20 mouse cellular contexts compared by ENCODE assay signal in genomic region chr6:51180881-51181875, GRCm38 (mm10).
DNase-seq lines count a peak whose midpoint lies in the region; ATAC-seq lines count a peak whose summit lies in the region.
"Had no signal": no experiment of that assay in that cellular context is flagged by ENCODE, and none has a peak within 500 bp of the region (broad histone marks: within the 10 kb centered on the region; RNA-seq: fewer than 3 reads in every experiment).

No protein-coding gene starts in this region.

- DNase-seq in embryonic facial prominence, embryonic 11.5 days (ENCODE audit: low spot score), result peak; percentile 55
- DNase-seq in embryonic facial prominence, embryonic 10.5 days (ENCODE audit: low spot score), result no peak
- DNase-seq in left cerebral cortex, postnatal 25 days (ENCODE audit: low spot score in 2 of 2), result peak; percentile 18 to 40
- DNase-seq in left cerebral cortex, postnatal 10 days (ENCODE audit: extremely low spot score in 1 of 2, low spot score in 2 of 2), result no peak
- peak; percentile 21 for DNase-seq in fibroblast of lung, adult 2 months (ENCODE audit: low read depth)
- peak; percentile 61 for DNase-seq in retina, embryonic 14.5 days (ENCODE audit: low spot score)
- no peak for DNase-seq in lung, postnatal 4 days
- DNase-seq: adrenal gland, adult 8-10 months; cerebellum, adult 11 months; cerebellum, postnatal 36 days; liver; liver, postnatal 0 days; thymus, postnatal 14 days had no signal

- no peaks in the 10 kb centered on the region for H3K9me3 ChIP-seq in embryonic facial prominence, embryonic 11.5 days (replicated peaks; ENCODE audit: control insufficient read depth, low read length)
- H3K9me3 ChIP-seq in embryonic facial prominence, embryonic 10.5 days, result no peaks in the 10 kb centered on the region
- H3K9me3 ChIP-seq: embryonic facial prominence, embryonic 15.5 days; forebrain, embryonic 12.5 days; heart, embryonic 13.5 days; kidney, embryonic 15.5 days; neural tube, embryonic 13.5 days had no signal

- H3K9ac ChIP-seq in embryonic facial prominence, embryonic 11.5 days (replicated peaks; ENCODE audit: low read length), result no peak overlapping the region
- H3K9ac ChIP-seq: embryonic facial prominence, embryonic 15.5 days; forebrain, embryonic 12.5 days; heart, embryonic 13.5 days; kidney, embryonic 15.5 days; liver, postnatal 0 days; neural tube, embryonic 13.5 days had no signal

- no peaks in the 10 kb centered on the region for H3K4me1 ChIP-seq in embryonic facial prominence, embryonic 11.5 days (ENCODE audit: control insufficient read depth, insufficient read depth, low read length)
- peaks cover 14% of the 10 kb centered on the region for H3K4me1 ChIP-seq in embryonic facial prominence, embryonic 10.5 days
- H3K4me1 ChIP-seq: forebrain, embryonic 12.5 days; neural tube, embryonic 13.5 days had no signal

- no peak for ATAC-seq in embryonic facial prominence, embryonic 11.5 days (replicated peaks; ENCODE audit: insufficient number of reproducible peaks, low FRiP score, low TSS enrichment, low read depth)
- ATAC-seq: liver, postnatal 0 days had no signal

- no peaks in the 10 kb centered on the region for H3K36me3 ChIP-seq in embryonic facial prominence, embryonic 11.5 days (replicated peaks; ENCODE audit: control insufficient read depth, insufficient read depth, low read depth, low read length)
- H3K36me3 ChIP-seq in embryonic facial prominence, embryonic 10.5 days (replicated peaks), result no peaks in the 10 kb centered on the region
- H3K36me3 ChIP-seq: embryonic facial prominence, embryonic 15.5 days; forebrain, embryonic 12.5 days; heart, embryonic 13.5 days; kidney, embryonic 15.5 days; neural tube, embryonic 13.5 days had no signal

- peaks cover 30% of the 10 kb centered on the region for H3K27me3 ChIP-seq in embryonic facial prominence, embryonic 11.5 days (ENCODE audit: control insufficient read depth, insufficient read depth, low read length)
- peaks cover 82% of the 10 kb centered on the region for H3K27me3 ChIP-seq in embryonic facial prominence, embryonic 10.5 days (replicated peaks; ENCODE audit: low read depth, poor library complexity, severe bottlenecking)

- no peak overlapping the region for H3K4me3 ChIP-seq in embryonic facial prominence, embryonic 11.5 days (ENCODE audit: low read depth, low read length)
- H3K4me3 ChIP-seq in embryonic facial prominence, embryonic 10.5 days, result no peak overlapping the region
- H3K4me3 ChIP-seq: embryonic facial prominence, embryonic 15.5 days; forebrain, embryonic 12.5 days; heart, embryonic 13.5 days; kidney, embryonic 15.5 days; neural tube, embryonic 13.5 days had no signal

- no peak overlapping the region for H3K27ac ChIP-seq in embryonic facial prominence, embryonic 11.5 days (replicated peaks; ENCODE audit: low read depth, low read length)
- H3K27ac ChIP-seq in embryonic facial prominence, embryonic 10.5 days (replicated peaks), result no peak overlapping the region
- H3K27ac ChIP-seq: embryonic facial prominence, embryonic 15.5 days; forebrain, embryonic 12.5 days; heart, embryonic 13.5 days; kidney, embryonic 15.5 days; macrophage; neural tube, embryonic 13.5 days; stomach, postnatal 0 days had no signal

- intact Hi-C loops in left cerebral cortex, postnatal 25 days (cut with DNase I), result loop anchor here (5.0 kb wide), 3 partner anchors 821 to 1041 kb away; partner anchors contain the start of gene Hoxa7
- intact Hi-C loops in left cerebral cortex, postnatal 10 days (cut with DNase I), result loop anchor here (5.0 kb wide), 2 partner anchors 986 to 1036 kb away; no protein-coding TSS in a partner anchor

- no peak overlapping the region for H3K4me2 ChIP-seq in embryonic facial prominence, embryonic 11.5 days (ENCODE audit: low read depth, low read length)
- H3K4me2 ChIP-seq: embryonic facial prominence, embryonic 15.5 days; forebrain, embryonic 12.5 days; heart, embryonic 13.5 days; kidney, embryonic 15.5 days; neural tube, embryonic 13.5 days had no signal

- 5% methylated on average over 11 of the region's 11 CpGs for WGBS in embryonic facial prominence, embryonic 11.5 days
- 5% methylated on average over 11 of the region's 11 CpGs for WGBS in embryonic facial prominence, embryonic 10.5 days

Comparison
In these comparisons a context has a peak if more than half of its experiments do, and no peak if none do; other contexts are left out.
1. DNase-seq: peak in embryonic facial prominence, embryonic 11.5 days (single experiment), left cerebral cortex, postnatal 25 days (2 of 2), fibroblast of lung, adult 2 months (single experiment) and retina, embryonic 14.5 days (single experiment); none in embryonic facial prominence, embryonic 10.5 days (single experiment), left cerebral cortex, postnatal 10 days (0 of 2) and lung, postnatal 4 days (0 of 2).